Mouse (Mus musculus) limb, embryonic 15.5 days (tissue): ENCODE measurements around the gene Nox1. TPM values are rescaled to one million over a fixed set of nuclear protein-coding genes. Genes with fewer than 3 reads are reported as not detected.

Source experiments
- ATAC-seq: fragments of 200-750 bp; cut with Nextera tagmentation; 2 replicates; pipeline ENCODE4 v1.8.0; 2017; ENCODE audit warnings: low read depth, moderate TSS enrichment; ENCODE audit not compliant: insufficient number of reproducible peaks, low FRiP score, low TSS enrichment
- H3K27ac ChIP-seq: fragments of 300-500 bp; sonication (generic); 2 replicates; pipeline ENCODE4 v1.5.1; 2015; ENCODE audit warnings: moderate library complexity, mild to moderate bottlenecking, inconsistent platforms
- H3K27me3 ChIP-seq: fragments of 300-500 bp; sonication (generic); 2 replicates; pipeline ENCODE4 v1.6.1; 2015; ENCODE audit warnings: inconsistent platforms
- H3K36me3 ChIP-seq: fragments of 300-500 bp; sonication (generic); 2 replicates; pipeline ENCODE4 v1.6.1; 2015; ENCODE audit warnings: inconsistent platforms
- H3K4me1 ChIP-seq: fragments of 300-500 bp; sonication (generic); 2 replicates; pipeline ENCODE4 v1.6.1; 2015; ENCODE audit warnings: inconsistent platforms
- H3K4me2 ChIP-seq: fragments of 300-500 bp; sonication (generic); 2 replicates; pipeline ENCODE4 v1.6.1; 2015; ENCODE audit warnings: mild to moderate bottlenecking, inconsistent platforms
- H3K4me3 ChIP-seq: fragments of 300-500 bp; sonication (generic); 2 replicates; pipeline ENCODE4 v1.5.1; 2015; ENCODE audit warnings: mild to moderate bottlenecking, inconsistent platforms
- H3K9ac ChIP-seq: fragments of 300-500 bp; sonication (generic); 2 replicates; pipeline ENCODE4 v1.6.1; 2015; ENCODE audit warnings: inconsistent platforms
- H3K9me3 ChIP-seq: fragments of 300-500 bp; sonication (generic); 2 replicates; pipeline ENCODE4 v1.6.1; 2016; ENCODE audit warnings: inconsistent platforms
- WGBS: fragments of 180-500 bp; shearing (Covaris S2); methylation state at CpG from one replicate; pipeline ENCODE4 v1.1.7; 2015; 5-methylcytosine and 5-hydroxymethylcytosine counted together
- polyA plus RNA-seq: library from polyadenylated mRNA; unstranded; fragments of >200 nt; fragmentation: Nextera tagmentation; extraction: Ambion mirVana; gene quantifications from 2 replicates; pipeline ENCODE4 v1.2.1, GENCODE M21; 2015

Nox1 gene
- polyA plus RNA-seq, 1 experiment from 2014 or later: 0.23 TPM

- Histone ChIP-seq H3K27ac (no peak overlapping the region), H3K4me1 (no peaks in the 10 kb centered on the region), H3K27me3 (no peaks in the 10 kb centered on the region), H3K36me3 (no peaks in the 10 kb centered on the region), H3K9ac (no peak overlapping the region), H3K4me2 (no peak overlapping the region), H3K4me3 (no peak overlapping the region), H3K9me3 (no peaks in the 10 kb centered on the region)
- WGBS: 100% methylated on average over 1 of the region's 1 CpGs
- ATAC-seq: no peak
Measured at GRCm38 (mm10) chrX:134170584-134170983, 51.2 kb downstream of the Nox1 start.

GRCm38 (mm10) chrX:134163484-134163883 lies 58.3 kb downstream of the Nox1 start:
- no peak for ATAC-seq
- H3K27me3 ChIP-seq: 0 out of 2 replicates have a peak, but pooled peaks cover 9% of the 10 kb centered on the region

GRCm38 (mm10) chrX:134162826-134163225 lies 58.9 kb downstream of the Nox1 start:
- WGBS: 22% methylated on average over 11 of the region's 11 CpGs

More at GRCm38 (mm10) chrX:134163484-134163883, 58.3 kb downstream of the Nox1 start:
- H3K4me2 ChIP-seq: no peak overlapping the region
- H3K36me3 ChIP-seq: no peaks in the 10 kb centered on the region
- H3K27ac ChIP-seq: no peak overlapping the region
- H3K4me3 ChIP-seq: no peak overlapping the region
- H3K9me3 ChIP-seq: no peaks in the 10 kb centered on the region
- H3K4me1 ChIP-seq: 0 out of 2 replicates have a peak, but pooled peaks cover 8% of the 10 kb centered on the region
- 57% methylated on average over 4 of the region's 4 CpGs for WGBS
- H3K9ac ChIP-seq: no peak overlapping the region

GRCm38 (mm10) chrX:134162043-134162720 lies 59.6 kb downstream of the Nox1 start, which contains the start of gene Xkrx:
Gene Xkrx, minus strand, starts transcription at chrX:134162076.
- no peak within 1 kb of the TSS for H3K27ac ChIP-seq
- peak within 1 kb of the TSS; percentile 22 for H3K4me3 ChIP-seq
- H3K9ac ChIP-seq: no peak within 1 kb of the TSS
- no peaks in the 10 kb centered on the region for H3K36me3 ChIP-seq
- no peak for ATAC-seq
- H3K9me3 ChIP-seq: no peaks in the 10 kb centered on the region
- 22% methylated on average over 16 of the region's 16 CpGs for WGBS
- peak within 1 kb of the TSS; percentile 40 for H3K4me2 ChIP-seq
- 0 out of 2 replicates have a peak, but pooled peaks cover 9% of the 10 kb centered on the region for H3K27me3 ChIP-seq
- H3K4me1 ChIP-seq: 0 out of 2 replicates have a peak, but pooled peaks cover 8% of the 10 kb centered on the region

More at GRCm38 (mm10) chrX:134162826-134163225, 58.9 kb downstream of the Nox1 start:
- H3K36me3 ChIP-seq: no peaks in the 10 kb centered on the region
- no peak overlapping the region for H3K9ac ChIP-seq
- 0 out of 2 replicates have a peak, but pooled peaks cover 8% of the 10 kb centered on the region for H3K4me1 ChIP-seq
- H3K27me3 ChIP-seq: 0 out of 2 replicates have a peak, but pooled peaks cover 9% of the 10 kb centered on the region
- H3K4me2 ChIP-seq: peak overlapping the region; percentile 40
- H3K9me3 ChIP-seq: no peaks in the 10 kb centered on the region
- ATAC-seq: no peak
- H3K4me3 ChIP-seq: peak overlapping the region; percentile 22
- no peak overlapping the region for H3K27ac ChIP-seq

- Histone ChIP-seq H3K9me3 (no peaks in the 10 kb centered on the region), H3K4me2 (no peak overlapping the region), H3K27ac (no peak overlapping the region), H3K9ac (no peak overlapping the region), H3K4me1 (0 out of 2 replicates have a peak, but pooled peaks cover 8% of the 10 kb centered on the region), H3K4me3 (no peak overlapping the region), H3K27me3 (0 out of 2 replicates have a peak, but pooled peaks cover 9% of the 10 kb centered on the region), H3K36me3 (no peaks in the 10 kb centered on the region)
- ATAC-seq: no peak
- WGBS: 87% methylated on average over 2 of the region's 2 CpGs
Measured at GRCm38 (mm10) chrX:134160442-134160841, 61.3 kb downstream of the Nox1 start.

GRCm38 (mm10) chrX:134158151-134158550 lies 63.6 kb downstream of the Nox1 start:
- WGBS: 42% methylated on average over 7 of the region's 7 CpGs
- Histone ChIP-seq H3K4me1 (0 out of 2 replicates have a peak, but pooled peaks cover 8% of the 10 kb centered on the region), H3K27me3 (0 out of 2 replicates have a peak, but pooled peaks cover 9% of the 10 kb centered on the region)

GRCm38 (mm10) chrX:134141986-134142385 lies 79.8 kb downstream of the Nox1 start:
- Histone ChIP-seq H3K9ac (no peak overlapping the region), H3K4me2 (no peak overlapping the region), H3K9me3 (no peaks in the 10 kb centered on the region), H3K36me3 (no peaks in the 10 kb centered on the region), H3K4me1 (no peaks in the 10 kb centered on the region), H3K27ac (no peak overlapping the region), H3K27me3 (peaks cover 9% of the 10 kb centered on the region; the same call in 1 of the 2 replicates), H3K4me3 (no peak overlapping the region)
- WGBS: 83% methylated on average over 4 of the region's 4 CpGs
- no peak for ATAC-seq

More at GRCm38 (mm10) chrX:134158151-134158550, 63.6 kb downstream of the Nox1 start:
- no peaks in the 10 kb centered on the region for H3K36me3 ChIP-seq
- no peak overlapping the region for H3K9ac ChIP-seq
- H3K4me3 ChIP-seq: no peak overlapping the region
- no peak for ATAC-seq
- no peaks in the 10 kb centered on the region for H3K9me3 ChIP-seq
- no peak overlapping the region for H3K27ac ChIP-seq
- no peak overlapping the region for H3K4me2 ChIP-seq

GRCm38 (mm10) chrX:134141551-134141950 lies 80.2 kb downstream of the Nox1 start:
- Histone ChIP-seq H3K27ac (no peak overlapping the region), H3K4me1 (no peaks in the 10 kb centered on the region), H3K9ac (no peak overlapping the region), H3K4me3 (no peak overlapping the region), H3K27me3 (peaks cover 9% of the 10 kb centered on the region; the same call in 1 of the 2 replicates), H3K4me2 (no peak overlapping the region), H3K9me3 (no peaks in the 10 kb centered on the region), H3K36me3 (no peaks in the 10 kb centered on the region)
- WGBS: 61% methylated on average over 1 of the region's 1 CpGs
- ATAC-seq: no peak

- Histone ChIP-seq H3K4me1 (no peaks in the 10 kb centered on the region), H3K9me3 (no peaks in the 10 kb centered on the region), H3K36me3 (no peaks in the 10 kb centered on the region), H3K4me3 (no peak overlapping the region), H3K4me2 (no peak overlapping the region), H3K27ac (no peak overlapping the region), H3K27me3 (peaks cover 9% of the 10 kb centered on the region; the same call in 1 of the 2 replicates), H3K9ac (no peak overlapping the region)
- ATAC-seq: no peak
- 82% methylated on average over 6 of the region's 6 CpGs for WGBS
Measured at GRCm38 (mm10) chrX:134140024-134140423, 81.7 kb downstream of the Nox1 start.

- WGBS: 48% methylated on average over 3 of the region's 3 CpGs
- Histone ChIP-seq H3K27ac (no peak overlapping the region), H3K4me3 (no peak overlapping the region), H3K36me3 (no peaks in the 10 kb centered on the region), H3K4me1 (no peaks in the 10 kb centered on the region), H3K4me2 (no peak overlapping the region), H3K9me3 (no peaks in the 10 kb centered on the region), H3K9ac (no peak overlapping the region), H3K27me3 (peaks cover 5% of the 10 kb centered on the region; the same call in 1 of the 2 replicates)
- no peak for ATAC-seq
Measured at GRCm38 (mm10) chrX:134133821-134134220, 87.9 kb downstream of the Nox1 start.

- 25% methylated on average over 5 of the region's 5 CpGs for WGBS
- Histone ChIP-seq H3K9ac (no peak overlapping the region), H3K4me3 (no peak overlapping the region), H3K27me3 (peaks cover 3% of the 10 kb centered on the region; the same call in 1 of the 2 replicates), H3K9me3 (no peaks in the 10 kb centered on the region), H3K27ac (no peak overlapping the region), H3K4me2 (no peak overlapping the region), H3K36me3 (no peaks in the 10 kb centered on the region), H3K4me1 (no peaks in the 10 kb centered on the region)
- ATAC-seq: no peak
Measured at GRCm38 (mm10) chrX:134132295-134132694, 89.5 kb downstream of the Nox1 start.

- WGBS: 79% methylated on average over 3 of the region's 3 CpGs
- no peak for ATAC-seq
Measured at GRCm38 (mm10) chrX:134128549-134128948, 93.2 kb downstream of the Nox1 start.

More at GRCm38 (mm10) chrX:134128549-134128948, 93.2 kb downstream of the Nox1 start:
- Histone ChIP-seq H3K4me1 (no peaks in the 10 kb centered on the region), H3K36me3 (no peaks in the 10 kb centered on the region), H3K27ac (no peak overlapping the region), H3K4me2 (no peak overlapping the region), H3K4me3 (no peak overlapping the region), H3K27me3 (peaks cover 7% of the 10 kb centered on the region; the same call in 1 of the 2 replicates), H3K9me3 (no peaks in the 10 kb centered on the region), H3K9ac (no peak overlapping the region)
